Mouse (Mus musculus) hindbrain, embryonic 16.5 days (tissue): ENCODE results near the gene Prr32. TPM values are rescaled to one million over a fixed set of nuclear protein-coding genes. Genes with fewer than 3 reads are reported as not detected.

Experiments
- ATAC-seq: fragments of 200-750 bp; cut with Nextera tagmentation; 2 replicates; pipeline ENCODE4 v1.8.0; 2017; ENCODE audit warnings: moderate TSS enrichment, moderate library complexity
- H3K27ac ChIP-seq: fragments of 300-500 bp; sonication (generic); 2 replicates; pipeline ENCODE4 v1.5.1; 2014; ENCODE audit warnings: low read depth, mild to moderate bottlenecking, control low read depth, low read length, moderate library complexity
- H3K27me3 ChIP-seq: fragments of 300-500 bp; sonication (generic); replicated peaks from 2 replicates; pipeline ENCODE4 v1.6.1; 2014; ENCODE audit warnings: low read length; ENCODE audit not compliant: control insufficient read depth, insufficient read depth
- H3K36me3 ChIP-seq: fragments of 300-500 bp; sonication (generic); 2 replicates; pipeline ENCODE4 v1.6.1; 2014; ENCODE audit warnings: mild to moderate bottlenecking, low read length, moderate library complexity, mixed read lengths; ENCODE audit not compliant: control insufficient read depth, insufficient read depth
- H3K4me1 ChIP-seq: fragments of 300-500 bp; sonication (generic); 2 replicates; pipeline ENCODE4 v1.6.1; 2014; ENCODE audit warnings: low read depth, low read length; ENCODE audit not compliant: control insufficient read depth, insufficient read depth
- H3K4me2 ChIP-seq: fragments of 300-500 bp; sonication (generic); 2 replicates; pipeline ENCODE4 v1.6.1; 2014; ENCODE audit warnings: mild to moderate bottlenecking, low read length, control low read depth, moderate library complexity
- H3K4me3 ChIP-seq: fragments of 300-500 bp; sonication (generic); 2 replicates; pipeline ENCODE4 v1.5.1; 2014; ENCODE audit warnings: mild to moderate bottlenecking, low read length, control low read depth, moderate library complexity
- H3K9ac ChIP-seq: fragments of 300-500 bp; sonication (generic); 2 replicates; pipeline ENCODE4 v1.6.1; 2014; ENCODE audit warnings: low read depth, mild to moderate bottlenecking, control low read depth, low read length, moderate library complexity
- H3K9me3 ChIP-seq: fragments of 300-500 bp; sonication (generic); 2 replicates; pipeline ENCODE4 v1.6.1; 2014; ENCODE audit warnings: mild to moderate bottlenecking, low read length, moderate library complexity; ENCODE audit not compliant: control insufficient read depth
- WGBS: fragments of 180-500 bp; shearing (Covaris S2); extraction: QIAGEN DNeasy Blood & Tissue Kit; methylation state at CpG from one replicate; pipeline ENCODE4 v1.1.7; 2014; 5-methylcytosine and 5-hydroxymethylcytosine counted together
- polyA plus RNA-seq: library from polyadenylated mRNA; unstranded; fragments of >200 nt; fragmentation: Nextera tagmentation; extraction: Ambion mirVana; gene quantifications from 2 replicates; pipeline ENCODE4 v1.2.1, GENCODE M21; 2015

The Prr32 gene
- polyA plus RNA-seq, result 8.3 and 9.3 TPM in 2 replicates

GRCm38 (mm10) chrX:45090604-45091003 lies at the start of gene Prr32:
TSS of gene Prr32 (plus strand) at chrX:45090904.
- WGBS, result 64% methylated on average over 1 of the region's 1 CpGs
- no peaks in the 10 kb centered on the region for H3K36me3 ChIP-seq
- H3K4me2 ChIP-seq, result no peak within 1 kb of the TSS
- H3K4me1 ChIP-seq, result no peaks in the 10 kb centered on the region
- ATAC-seq, result no peak
- no peak within 1 kb of the TSS for H3K4me3 ChIP-seq
- no peak within 1 kb of the TSS for H3K9ac ChIP-seq
- no peak within 1 kb of the TSS for H3K27ac ChIP-seq
- H3K27me3 ChIP-seq, result no peaks in the 10 kb centered on the region
- no peaks in the 10 kb centered on the region for H3K9me3 ChIP-seq
